In genomic region chr12:84709842-84710439, GRCm38 (mm10) we compare ENCODE assay signal across 10 mouse cellular contexts. TPM values are rescaled to one million over a fixed set of nuclear protein-coding genes. Genes with fewer than 3 reads are reported as not detected.
A peak's percentile ranks its signal among the peaks of the same experiment; 100 is the strongest.
DNase-seq lines count a peak whose midpoint lies in the region; ATAC-seq and TF ChIP-seq lines count a peak whose summit lies in the region.
"Had no signal": no experiment of that assay in that cellular context is flagged by ENCODE, and none has a peak within 500 bp of the region (broad histone marks: within the 10 kb centered on the region; RNA-seq: fewer than 3 reads in every experiment).

No protein-coding gene starts in this region.

- H3K4me3 ChIP-seq in liver, embryonic 12.5 days: peak overlapping the region; percentile 20
- no peak overlapping the region for H3K4me3 ChIP-seq in stomach, postnatal 0 days (ENCODE audit: low read depth, low read length)

- no peak for TF ChIP-seq CTCF in brain, embryonic 14.5 days (IDR thresholded peaks at IDR 0.05; ENCODE audit: borderline replicate concordance, extremely low read depth, insufficient read depth, insufficient read length)
- no peak for TF ChIP-seq CTCF in stomach, postnatal 0 days (IDR thresholded peaks at IDR 0.05; ENCODE audit: low read depth)

- no peaks in the 10 kb centered on the region for H3K36me3 ChIP-seq in liver, embryonic 12.5 days
- H3K36me3 ChIP-seq in stomach, postnatal 0 days (ENCODE audit: control insufficient read depth, insufficient read depth, low read length): no peaks in the 10 kb centered on the region

- DNase-seq in spleen, adult 12 weeks (ENCODE audit: low spot score): peak; percentile 8
- no peak for DNase-seq in spleen, postnatal 14 days (ENCODE audit: low spot score in 2 of 2)
- peak; percentile 45 for DNase-seq in brain, embryonic 14.5 days (ENCODE audit: low read depth)
- peak; percentile 35 for DNase-seq in stomach, postnatal 0 days (ENCODE audit: low spot score)
- DNase-seq in thymus, postnatal 36 days: no peak
- no peak for DNase-seq in left cerebral cortex, adult 8-10 months (ENCODE audit: low spot score in 2 of 2)

- no peak for TF ChIP-seq POLR2A in brain, embryonic 14.5 days (IDR thresholded peaks at IDR 0.05; ENCODE audit: borderline replicate concordance, extremely low read depth, insufficient read depth, insufficient read length, poor library complexity, severe bottlenecking)

- WGBS in liver, embryonic 12.5 days (ENCODE audit: insufficient replicate concordance): 1% methylated on average over 14 of the region's 14 CpGs
- 15% methylated on average over 14 of the region's 14 CpGs for WGBS in stomach, postnatal 0 days

- H3K4me1 ChIP-seq in liver, embryonic 12.5 days: peaks cover 21% of the 10 kb centered on the region
- no peaks in the 10 kb centered on the region for H3K4me1 ChIP-seq in stomach, postnatal 0 days (replicated peaks; ENCODE audit: control insufficient read depth, insufficient read depth)

- peak overlapping the region; percentile 62 for H3K4me2 ChIP-seq in liver, embryonic 12.5 days
- H3K4me2 ChIP-seq in stomach, postnatal 0 days (replicated peaks; ENCODE audit: low read depth): no peak overlapping the region

- H3K27me3 ChIP-seq in liver, embryonic 12.5 days (replicated peaks): no peaks in the 10 kb centered on the region; the same call in 1 of the 2 replicates
- H3K27me3 ChIP-seq in stomach, postnatal 0 days (ENCODE audit: control insufficient read depth, insufficient read depth, low read length): no peaks in the 10 kb centered on the region

- no peak for TF ChIP-seq EP300 in stomach, postnatal 0 days (optimal IDR thresholded peaks at IDR 0.05)

- no peaks in the 10 kb centered on the region for H3K9me3 ChIP-seq in liver, embryonic 12.5 days (replicated peaks)
- H3K9me3 ChIP-seq in stomach, postnatal 0 days (ENCODE audit: control insufficient read depth, low read length): no peaks in the 10 kb centered on the region

- ATAC-seq in liver, embryonic 12.5 days: peak; percentile 88
- no peak for ATAC-seq in stomach, postnatal 0 days (ENCODE audit: low FRiP score, low TSS enrichment)

- no peak overlapping the region for H3K9ac ChIP-seq in liver, embryonic 12.5 days
- no peak overlapping the region for H3K9ac ChIP-seq in stomach, postnatal 0 days (ENCODE audit: low read length)

- peak overlapping the region; percentile 65 for H3K27ac ChIP-seq in liver, embryonic 12.5 days
- no peak overlapping the region for H3K27ac ChIP-seq in stomach, postnatal 0 days (replicated peaks)

RNA-seq across cellular contexts. Expression of gene Syndig1l, which starts 11.3 kb away (rescaled TPM):
- polyA plus RNA-seq in brain, embryonic 14.5 days (2012; rRNA removed): 5.0 and 10.1 TPM in 2 replicates
- polyA plus RNA-seq in liver, embryonic 12.5 days (2016; fragmentation: Nextera tagmentation; extraction: Ambion mirVana): not detected in 2 replicates
- 0.17 TPM in 1 of 2 replicates, not detected in the other for polyA plus RNA-seq in stomach, postnatal 0 days (2015; fragmentation: Nextera tagmentation; extraction: Ambion mirVana)
- 10 to 100 TPM; 60.2 to 76.1 (median 70.8) TPM for total RNA-seq in left cerebral cortex, adult 8-10 months (2022)
- total RNA-seq: heart, postnatal 25 days; liver, adult 2 months; neutrophil, adult 5-6 weeks had no signal
- polyA plus RNA-seq: liver, adult 2 months had no signal

Comparison
In these comparisons a context has a peak if more than half of its experiments do, and no peak if none do; other contexts are left out.
1. DNase-seq: peak in spleen, adult 12 weeks (single experiment), brain, embryonic 14.5 days (single experiment) and stomach, postnatal 0 days (single experiment); none in spleen, postnatal 14 days (0 of 2), thymus, postnatal 36 days (0 of 2) and left cerebral cortex, adult 8-10 months (0 of 2).